Mouse (Mus musculus): ENCODE measurements around the gene Hs3st3b1.

GRCm38 (mm10) chr11:63953887-63954286, 31.8 kb upstream of the Hs3st3b1 start:
- TF ChIP-seq CTCF (IDR thresholded peaks at IDR 0.05; ENCODE audit: extremely low read depth, insufficient read depth, low read length), result no peak
- TF ChIP-seq POLR2A (IDR thresholded peaks at IDR 0.05; ENCODE audit: extremely low read depth, insufficient read depth, low read length), result no peak

All from cortical plate, adult 2 months (tissue).